Mouse (Mus musculus): Measurements from ENCODE around the gene Fam161a.

GRCm38 (mm10) chr11:23013580-23014294, 6.4 kb downstream of the Fam161a start:
- TF ChIP-seq CTCF (IDR thresholded peaks at IDR 0.05; ENCODE audit: control insufficient read depth, insufficient read depth, low read length) (peak; percentile 70), POLR2A (IDR thresholded peaks at IDR 0.05; ENCODE audit: borderline replicate concordance, control insufficient read depth, low read depth, low read length) (no peak)

All from bone marrow, adult 2 months (tissue).